Mouse (Mus musculus): ENCODE measurements around the gene Gm14698. TPM values are rescaled to one million over a fixed set of nuclear protein-coding genes. Genes with fewer than 3 reads are reported as not detected.
"Not testable (repeated sequence)": the region's sequence is repeated elsewhere in the genome, so short reads cannot be mapped to it uniquely, and the experiment has no call there.

The Gm14698 gene
- total RNA-seq (2015) (3.1 and 10.3 TPM in 2 replicates), total RNA-seq (2017) (1.8 and 4.5 TPM in 2 replicates)

GRCm38 (mm10) chrX:68821059-68821458 is at the start of gene Gm14698:
TSS of gene Gm14698 (plus strand) at chrX:68821093.
- peak; percentile 84 for ATAC-seq (replicated peaks; ENCODE audit: poor library complexity)

DNA sequence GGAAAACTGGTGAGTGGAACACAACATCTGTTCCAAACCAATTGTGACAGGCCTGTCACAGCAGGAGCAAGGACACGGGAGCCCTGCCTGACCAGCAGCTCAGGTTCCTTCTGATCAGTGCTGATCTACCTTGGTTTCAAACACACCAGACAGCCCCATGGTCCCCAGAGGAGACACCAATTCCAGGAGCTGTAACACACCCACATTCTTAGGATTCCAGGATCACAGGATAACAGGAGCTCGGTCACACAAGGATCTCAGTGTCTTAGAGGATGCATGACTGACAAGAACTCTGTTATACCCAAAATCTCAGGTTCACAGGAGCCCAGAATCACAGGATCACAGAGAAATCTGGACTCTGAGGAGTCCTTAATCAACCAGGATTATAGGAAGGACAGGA is 444 bp upstream of the Gm14698 start:
- ATAC-seq (replicated peaks; ENCODE audit: poor library complexity), result not testable (repeated sequence)

- ATAC-seq (replicated peaks; ENCODE audit: poor library complexity), result no peak
Observed at GRCm38 (mm10) chrX:68839548-68840444, 18.9 kb downstream of the Gm14698 start.

- no peak for ATAC-seq (replicated peaks; ENCODE audit: poor library complexity)
Observed at GRCm38 (mm10) chrX:68865145-68865544, 44.3 kb downstream of the Gm14698 start.

Other genes with a start within 250 kb of the Gm14698 start
- gene Fmr1, start 142.6 kb upstream of the Gm14698 start, total RNA-seq (2015), result 79.4 and 84.1 TPM in 2 replicates
- gene Fmr1, start 142.6 kb upstream of the Gm14698 start, total RNA-seq (2017), result 67.6 and 86.3 TPM in 2 replicates
- gene Fmr1nb, start 59.3 kb upstream of the Gm14698 start, total RNA-seq (2015), result 0.54 TPM in 1 of 2 replicates, not detected in the other
- 0.61 and 0.79 TPM in 2 replicates for gene Fmr1nb, start 59.3 kb upstream of the Gm14698 start, total RNA-seq (2017)
- gene Gm6812, start 72.0 kb downstream of the Gm14698 start, total RNA-seq (2015), result not detected in 2 replicates
- gene Gm6812, start 72.0 kb downstream of the Gm14698 start, total RNA-seq (2017), result not detected in 2 replicates